Mouse (Mus musculus) frontal cortex, postnatal 36 days (tissue): Measurements from ENCODE around the gene Cfap299.
"Not testable (repeated sequence)": the region's sequence is repeated elsewhere in the genome, so short reads cannot be mapped to it uniquely, and the experiment has no call there.

Experiments
- DNase-seq, 2 experiments: peaks; one replicate each; pipeline ENCODE4 v3.0.0; 2022; ENCODE audit warnings: low spot score in 2 of 2

The Cfap299 gene

DNA sequence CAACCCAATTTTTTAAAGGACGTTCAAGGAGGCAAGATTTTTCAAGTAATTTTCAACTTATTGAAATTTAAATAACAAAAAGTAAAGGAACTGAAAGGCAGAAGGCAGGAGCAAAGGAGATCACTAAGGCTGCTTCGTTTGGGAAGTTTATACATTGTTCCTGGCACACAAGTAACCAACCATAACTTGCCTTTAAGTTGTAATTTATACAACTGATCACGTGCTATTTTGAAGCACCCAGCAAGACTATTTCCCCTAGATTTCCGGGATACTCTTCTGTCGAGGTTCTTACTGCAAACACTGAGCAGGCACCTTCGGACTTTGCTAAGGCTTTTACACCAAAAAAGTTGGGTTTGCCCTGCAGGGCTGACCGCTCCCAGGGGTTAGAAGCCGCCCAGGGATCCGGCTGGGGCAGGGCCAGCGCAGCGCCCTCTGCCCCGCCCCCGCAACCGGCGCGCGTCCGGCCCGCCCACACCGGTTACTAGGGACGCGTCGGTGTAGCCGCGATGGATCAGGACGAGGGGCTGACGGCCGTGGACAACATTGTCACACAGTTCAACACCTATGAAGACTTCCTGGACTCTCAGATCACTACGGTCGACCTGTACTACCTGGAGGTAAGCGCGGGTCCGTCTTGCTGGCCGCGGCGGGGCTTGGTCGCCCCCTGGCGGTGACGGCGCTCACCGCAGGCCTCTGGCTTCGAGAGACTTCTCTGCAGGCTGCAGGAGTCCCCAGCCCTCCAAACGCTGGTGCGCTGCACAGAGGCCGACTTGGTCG lies at the start of gene Cfap299:
Gene Cfap299, plus strand, starts transcription at position 457 of the 777 bp plus-strand sequence.
- peak; percentile 88 to 89 for DNase-seq

- DNase-seq, result peak in 1 of 2 experiments; percentile 11
Measured at GRCm38 (mm10) chr5:98281993-98282392, 47.1 kb upstream of the Cfap299 start.

- DNase-seq, result peak; percentile 13
Measured at GRCm38 (mm10) chr5:98283696-98284478, 45.2 kb upstream of the Cfap299 start.

DNA sequence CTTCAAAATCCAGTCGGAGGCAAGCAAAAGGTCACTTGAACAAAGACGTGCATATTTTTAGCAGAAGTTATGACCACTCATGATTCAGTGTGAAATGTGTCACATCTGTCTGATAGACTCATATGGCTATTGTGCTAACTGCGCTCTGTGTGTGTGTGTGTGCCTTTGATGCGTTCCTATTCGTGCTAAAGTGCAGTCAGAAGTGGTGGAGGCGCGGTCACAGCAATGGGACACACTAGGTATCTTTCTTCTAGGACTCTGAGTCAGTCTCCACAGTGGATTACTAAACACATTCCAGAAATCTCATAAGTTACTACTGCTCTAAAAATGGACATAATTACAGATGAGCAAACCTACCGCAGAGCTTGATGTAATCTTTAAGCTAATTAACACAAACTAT lies 38.5 kb upstream of the Cfap299 start:
- DNase-seq, result no peak

- DNase-seq, result no peak
Measured at GRCm38 (mm10) chr5:98292388-98293048, 36.6 kb upstream of the Cfap299 start.

GRCm38 (mm10) chr5:98293049-98293715 lies 35.9 kb upstream of the Cfap299 start:
- DNase-seq, result no peak

DNA sequence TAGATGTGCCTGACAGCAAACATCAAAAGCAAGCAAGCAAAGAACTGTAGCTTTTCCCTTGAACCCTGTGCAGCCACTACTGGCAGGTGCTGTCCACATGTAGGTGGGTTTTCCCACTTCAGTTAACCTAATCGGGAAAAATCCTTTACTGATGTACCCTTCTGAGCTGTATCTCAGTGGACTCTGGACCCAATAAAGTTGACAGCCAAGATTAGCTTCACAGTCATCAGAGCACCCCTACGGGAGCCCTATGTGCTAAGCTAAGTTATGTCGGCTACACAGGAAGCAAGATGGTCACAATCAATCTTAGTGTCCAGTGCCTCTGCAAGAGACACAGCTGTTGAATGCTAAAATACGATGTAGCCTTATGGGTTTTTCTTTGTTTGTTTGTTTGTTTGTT lies 29.0 kb upstream of the Cfap299 start:
- DNase-seq, result no peak

GRCm38 (mm10) chr5:98305673-98306072 lies 23.4 kb upstream of the Cfap299 start:
- no peak for DNase-seq

- DNase-seq, result no peak
Measured at GRCm38 (mm10) chr5:98306528-98306927, 22.6 kb upstream of the Cfap299 start.

DNA sequence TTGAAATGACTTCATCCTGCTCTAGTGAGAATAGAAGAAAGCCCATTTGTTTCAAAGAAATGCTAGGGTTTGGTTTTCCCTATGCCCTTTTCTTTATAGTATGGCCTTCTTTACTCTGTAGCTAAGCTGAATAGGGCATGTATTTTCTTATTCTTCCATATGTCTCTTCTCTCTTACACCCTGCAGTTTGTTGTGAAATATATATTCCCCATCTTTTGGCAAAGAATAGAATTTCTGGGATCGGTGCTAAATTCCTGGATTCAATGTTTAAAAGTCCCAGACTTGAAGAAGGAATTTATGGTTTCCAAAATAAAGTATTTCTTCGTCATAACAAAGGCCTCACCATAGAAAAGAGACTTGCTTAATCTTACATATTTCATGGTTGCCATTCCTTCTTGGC lies 2.5 kb upstream of the Cfap299 start:
- DNase-seq, result no peak

DNA sequence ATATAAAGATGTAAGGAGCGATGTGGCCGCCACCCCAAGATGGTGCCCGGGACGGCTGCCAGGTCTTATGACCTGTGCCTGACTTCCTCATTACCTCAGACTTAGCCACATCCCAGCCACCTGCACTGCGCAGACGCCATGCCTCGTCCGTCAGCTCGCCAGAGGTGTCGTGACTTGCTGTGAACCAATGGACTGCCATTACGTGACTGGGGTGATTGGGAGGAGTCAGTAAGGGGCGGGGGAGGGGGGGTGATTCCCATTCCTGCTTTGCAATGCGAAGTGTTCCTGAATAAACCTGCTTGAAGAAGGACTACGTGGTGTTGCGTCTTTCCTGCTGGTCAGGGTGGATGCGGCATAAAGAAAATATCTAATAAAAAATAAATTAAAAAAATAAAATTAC lies 14.6 kb downstream of the Cfap299 start:
- DNase-seq, result not testable (repeated sequence)

- DNase-seq, result peak in 1 of 2 experiments; percentile 10
Measured at GRCm38 (mm10) chr5:98344581-98344980, 15.5 kb downstream of the Cfap299 start.

GRCm38 (mm10) chr5:98346067-98346466 lies 17.0 kb downstream of the Cfap299 start:
- peak in 1 of 2 experiments; percentile 16 for DNase-seq

DNA sequence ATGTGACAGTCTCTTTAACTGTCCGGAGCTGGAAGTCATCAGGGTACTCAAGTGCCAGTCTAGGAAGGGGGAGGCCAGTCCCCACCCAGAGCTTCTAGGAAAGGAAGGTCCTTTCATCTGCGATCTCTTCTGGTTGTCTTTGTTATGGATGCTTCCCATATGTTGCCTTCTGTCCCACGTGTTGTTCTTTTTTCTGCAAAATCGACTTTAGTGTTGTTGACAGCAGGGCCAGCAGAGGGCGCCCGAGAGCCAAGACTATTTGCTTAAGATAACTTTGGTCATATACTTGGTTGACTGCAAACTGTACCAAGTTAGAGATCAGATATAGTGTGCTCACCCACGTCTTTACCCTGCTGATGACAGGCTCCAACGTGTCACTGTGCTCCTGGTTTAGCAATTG lies 19.5 kb downstream of the Cfap299 start:
- DNase-seq, result peak; percentile 82 to 89

- no peak for DNase-seq
Measured at GRCm38 (mm10) chr5:98359912-98360311, 30.8 kb downstream of the Cfap299 start.

- no peak for DNase-seq
Measured at GRCm38 (mm10) chr5:98360792-98361419, 31.8 kb downstream of the Cfap299 start.

DNA sequence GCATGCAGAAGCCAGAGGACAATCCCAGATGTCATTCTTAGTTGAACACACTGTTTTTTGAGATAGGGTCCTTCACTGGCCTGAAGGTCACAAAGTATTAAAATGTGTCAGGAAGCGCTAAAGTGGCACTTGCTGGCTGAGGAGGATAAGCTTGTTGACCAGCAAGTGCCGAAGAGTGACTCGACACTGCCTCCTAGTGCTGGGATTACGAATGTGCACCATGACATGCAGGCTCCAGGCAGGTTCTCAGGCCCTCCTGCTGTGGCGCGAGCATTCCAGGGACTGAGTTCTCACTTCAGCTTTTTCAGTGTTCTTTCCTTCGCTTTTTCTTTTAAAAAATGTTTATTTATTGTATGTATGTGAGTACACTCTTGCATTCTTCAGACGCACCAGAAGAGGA lies 34.3 kb downstream of the Cfap299 start:
- DNase-seq, result no peak

DNA sequence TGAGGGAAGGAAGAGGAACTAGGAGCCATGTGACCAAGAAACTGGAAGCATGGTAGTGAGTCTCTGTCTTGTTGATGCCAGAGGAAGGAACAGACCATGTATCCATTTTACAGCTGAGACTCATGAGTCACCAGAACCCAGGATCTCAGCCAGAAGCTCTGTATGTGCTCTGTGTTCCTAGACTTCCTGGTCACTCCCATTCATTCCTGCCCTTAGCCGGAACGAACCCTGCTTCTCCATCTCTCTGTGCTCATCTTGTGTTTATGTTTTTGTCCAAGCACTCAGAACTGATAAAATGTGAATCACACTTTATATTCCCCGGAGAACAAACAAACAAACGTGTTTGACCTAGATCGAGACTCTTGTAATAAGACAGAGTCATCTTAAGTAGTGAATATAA lies 36.2 kb downstream of the Cfap299 start:
- no peak for DNase-seq

GRCm38 (mm10) chr5:98368822-98369221 lies 39.7 kb downstream of the Cfap299 start:
- DNase-seq, result no peak

GRCm38 (mm10) chr5:98369426-98369825 lies 40.3 kb downstream of the Cfap299 start:
- DNase-seq, result peak; percentile 43 to 44

GRCm38 (mm10) chr5:98376058-98376798 lies 47.1 kb downstream of the Cfap299 start:
- DNase-seq, result no peak
